Mouse (Mus musculus): ENCODE data around the gene Cyp2c38.
"Not testable (repeated sequence)": the region's sequence is repeated elsewhere in the genome, so short reads cannot be mapped to it uniquely, and the experiment has no call there.

Gene Cyp2c38

GRCm38 (mm10) chr19:39462941-39463340, at the start of gene Cyp2c38:
Cyp2c38 (minus strand) TSS chr19:39463075.
- DNase-seq (ENCODE audit: low spot score), result no peak

- DNase-seq (ENCODE audit: low spot score), result no peak
These were observed 47.7 kb upstream of the Cyp2c38 start, which contains the start of gene Cyp2c39 for GRCm38 (mm10) chr19:39510534-39510933. Cyp2c39 (plus strand) TSS chr19:39510862.

DNA sequence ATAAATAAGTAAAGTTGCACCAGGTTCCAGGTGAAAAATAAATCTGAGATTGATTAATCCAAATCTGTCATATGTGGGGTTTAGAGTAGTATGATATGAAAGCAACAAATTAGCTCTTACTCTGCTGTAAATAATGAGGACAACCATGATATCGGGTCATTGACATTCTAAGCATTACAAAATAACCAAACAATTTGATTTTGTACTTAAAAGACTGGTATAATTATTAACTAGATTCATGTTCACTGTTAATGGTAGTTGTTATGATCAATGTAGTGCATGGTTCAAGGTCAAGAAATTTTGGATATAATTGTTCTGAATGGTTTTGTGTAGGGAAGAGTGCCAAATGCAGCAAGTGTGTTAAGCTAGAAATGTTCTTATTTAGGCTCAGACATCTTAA, 46.7 kb upstream of the Cyp2c38 start:
- no peak for DNase-seq (ENCODE audit: low spot score)

- no peak for DNase-seq (ENCODE audit: low spot score)
These were observed 43.5 kb upstream of the Cyp2c38 start for GRCm38 (mm10) chr19:39506341-39506740.

DNA sequence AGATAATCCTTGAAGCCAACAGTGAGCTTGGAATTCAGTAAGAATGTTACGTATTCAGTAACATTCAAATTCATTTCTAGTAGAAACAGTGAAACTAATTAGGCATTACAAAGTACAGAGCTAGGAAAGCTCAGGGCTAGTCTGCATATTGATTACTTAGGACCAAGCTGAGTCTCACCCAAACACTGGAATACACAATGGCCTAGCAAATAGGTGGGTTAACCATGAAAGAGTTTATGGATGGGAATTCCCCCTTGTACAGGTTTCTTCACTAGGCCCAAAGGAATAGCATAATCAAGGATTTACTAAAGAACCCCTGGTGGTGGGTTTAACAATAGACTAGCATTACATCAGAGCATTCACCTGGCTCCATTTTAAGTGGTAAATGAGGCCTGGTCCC, 21.1 kb upstream of the Cyp2c38 start:
- DNase-seq (ENCODE audit: low spot score), result not testable (repeated sequence)

DNA sequence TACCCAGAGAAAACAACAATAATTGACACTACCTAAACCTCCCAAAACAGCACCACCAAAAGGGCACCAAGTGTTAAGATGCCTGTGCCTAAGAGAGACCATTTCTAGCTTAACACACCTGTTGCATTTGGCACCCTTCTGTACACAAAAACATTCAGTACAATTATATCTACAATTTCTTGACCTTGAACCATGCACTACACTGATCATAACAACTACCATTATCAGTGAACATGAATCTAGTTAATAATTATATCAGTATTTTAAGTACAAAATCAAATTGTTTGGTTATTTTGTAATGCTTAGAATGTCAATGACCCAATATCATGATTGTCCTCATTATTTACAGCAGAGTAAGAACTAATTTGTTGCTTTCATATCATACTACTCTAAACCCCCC, 1.0 kb upstream of the Cyp2c38 start:
- DNase-seq (ENCODE audit: low spot score), result no peak
